Mouse (Mus musculus) ZHBTc4 (cell line): Measurements from ENCODE around the gene Zfp111.

Experiments used
- DNase-seq: peaks from one replicate; pipeline ENCODE4 v3.0.0-alpha.2; 2011; ENCODE audit warnings: low read depth, low spot score

The Zfp111 gene

GRCm38 (mm10) chr7:24211343-24211742 lies at the start of gene Zfp111:
Gene Zfp111, minus strand, starts transcription at chr7:24211443.
- DNase-seq = no peak

GRCm38 (mm10) chr7:24260000-24260312 lies 48.7 kb upstream of the Zfp111 start:
- DNase-seq = no peak

GRCm38 (mm10) chr7:24259306-24259999 lies 48.2 kb upstream of the Zfp111 start:
- DNase-seq = no peak

- DNase-seq = peak; percentile 86
Observed at GRCm38 (mm10) chr7:24254633-24255474, 43.6 kb upstream of the Zfp111 start, which contains the start of gene Zfp108. Gene Zfp108, plus strand, starts transcription at chr7:24254794.

- peak; percentile 62 for DNase-seq
Observed at GRCm38 (mm10) chr7:24253779-24254615, 42.8 kb upstream of the Zfp111 start.

GRCm38 (mm10) chr7:24237040-24237791 lies 26.0 kb upstream of the Zfp111 start, which contains the start of gene Zfp109:
Gene Zfp109, minus strand, starts transcription at chr7:24237560.
- DNase-seq = peak; percentile 83

- no peak for DNase-seq
Observed at GRCm38 (mm10) chr7:24210296-24210695, 947 bp downstream of the Zfp111 start.

GRCm38 (mm10) chr7:24208282-24208886 lies 2.9 kb downstream of the Zfp111 start:
- DNase-seq = no peak

- peak; percentile 90 for DNase-seq
Observed at GRCm38 (mm10) chr7:24207488-24208261, 3.6 kb downstream of the Zfp111 start.

GRCm38 (mm10) chr7:24196961-24197360 lies 14.3 kb downstream of the Zfp111 start:
- DNase-seq = peak; percentile 64

GRCm38 (mm10) chr7:24193157-24193556 lies 18.1 kb downstream of the Zfp111 start:
- DNase-seq = no peak

GRCm38 (mm10) chr7:24191361-24191760 lies 19.9 kb downstream of the Zfp111 start:
- peak; percentile 51 for DNase-seq

- DNase-seq = no peak
Observed at GRCm38 (mm10) chr7:24189571-24189944, 21.7 kb downstream of the Zfp111 start.

GRCm38 (mm10) chr7:24188901-24189570 lies 22.2 kb downstream of the Zfp111 start:
- no peak for DNase-seq

GRCm38 (mm10) chr7:24187611-24188010 lies 23.6 kb downstream of the Zfp111 start:
- DNase-seq = no peak

- no peak for DNase-seq
Observed at GRCm38 (mm10) chr7:24175337-24175711, 35.9 kb downstream of the Zfp111 start.

- DNase-seq = peak; percentile 92
Observed at GRCm38 (mm10) chr7:24174618-24175336, 36.5 kb downstream of the Zfp111 start, which contains the start of gene Zfp114. Gene Zfp114, plus strand, starts transcription at chr7:24175060.

GRCm38 (mm10) chr7:24172191-24172590 lies 39.1 kb downstream of the Zfp111 start:
- DNase-seq = no peak

- peak; percentile 69 for DNase-seq
Observed at GRCm38 (mm10) chr7:24153272-24153671, 58.0 kb downstream of the Zfp111 start.
